Comparison of ENCODE assay signal across 14 mouse cellular contexts in genomic region chr11:79056027-79056426, GRCm38 (mm10).
DNase-seq lines count a peak whose midpoint lies in the region; ATAC-seq and TF ChIP-seq lines count a peak whose summit lies in the region.
"Had no signal": no experiment of that assay in that cellular context is flagged by ENCODE, and none has a peak within 500 bp of the region (broad histone marks: within the 10 kb centered on the region; RNA-seq: fewer than 3 reads in every experiment).

No protein-coding gene starts in this region.

- no peak overlapping the region for H3K9ac ChIP-seq in kidney, embryonic 14.5 days (ENCODE audit: low read depth, low read length)
- no peak overlapping the region for H3K9ac ChIP-seq in heart, postnatal 0 days (replicated peaks; ENCODE audit: low read depth, low read length)
- H3K9ac ChIP-seq in forebrain, embryonic 11.5 days (ENCODE audit: low read length) = no peak overlapping the region
- H3K9ac ChIP-seq: forebrain, embryonic 12.5 days; hindbrain, embryonic 13.5 days; liver, embryonic 14.5 days; midbrain, embryonic 13.5 days had no signal

- no peak for TF ChIP-seq EP300 in heart, postnatal 0 days (IDR thresholded peaks at IDR 0.05; ENCODE audit: low read depth)

- no peak overlapping the region for H3K4me3 ChIP-seq in kidney, embryonic 14.5 days (ENCODE audit: low read length)
- H3K4me3 ChIP-seq in megakaryocyte, embryonic 14.5 days (replicated peaks) = peak overlapping the region; percentile 73
- no peak overlapping the region for H3K4me3 ChIP-seq in heart, postnatal 0 days (ENCODE audit: low read depth, low read length)
- H3K4me3 ChIP-seq in forebrain, embryonic 11.5 days (ENCODE audit: low read depth, low read length) = no peak overlapping the region
- H3K4me3 ChIP-seq: forebrain, embryonic 12.5 days; hindbrain, embryonic 13.5 days; midbrain, embryonic 13.5 days had no signal

- no peak overlapping the region for H3K4me2 ChIP-seq in kidney, embryonic 14.5 days (replicated peaks; ENCODE audit: low read depth, low read length)
- no peak overlapping the region for H3K4me2 ChIP-seq in heart, postnatal 0 days (ENCODE audit: low read depth, low read length)
- no peak overlapping the region for H3K4me2 ChIP-seq in forebrain, embryonic 11.5 days (ENCODE audit: low read depth, low read length, severe bottlenecking)
- H3K4me2 ChIP-seq: forebrain, embryonic 12.5 days; hindbrain, embryonic 13.5 days; midbrain, embryonic 13.5 days had no signal

- no peaks in the 10 kb centered on the region for H3K9me3 ChIP-seq in kidney, embryonic 14.5 days (ENCODE audit: control insufficient read depth, low read length)
- no peaks in the 10 kb centered on the region for H3K9me3 ChIP-seq in megakaryocyte, embryonic 14.5 days
- H3K9me3 ChIP-seq in heart, postnatal 0 days (replicated peaks; ENCODE audit: control insufficient read depth, low read length) = no peaks in the 10 kb centered on the region
- no peaks in the 10 kb centered on the region for H3K9me3 ChIP-seq in forebrain, embryonic 11.5 days (ENCODE audit: control insufficient read depth, low read length)
- H3K9me3 ChIP-seq: forebrain, embryonic 12.5 days; hindbrain, embryonic 13.5 days; midbrain, embryonic 13.5 days had no signal

- H3K27me3 ChIP-seq in kidney, embryonic 14.5 days (ENCODE audit: control insufficient read depth, insufficient read depth, low read length) = no peaks in the 10 kb centered on the region
- H3K27me3 ChIP-seq in megakaryocyte, embryonic 14.5 days (replicated peaks) = no peaks in the 10 kb centered on the region
- no peaks in the 10 kb centered on the region for H3K27me3 ChIP-seq in heart, postnatal 0 days (ENCODE audit: control insufficient read depth, insufficient read depth, low read length)
- no peaks in the 10 kb centered on the region for H3K27me3 ChIP-seq in forebrain, embryonic 11.5 days (ENCODE audit: control insufficient read depth, insufficient read depth, low read length)
- H3K27me3 ChIP-seq: forebrain, embryonic 12.5 days; hindbrain, embryonic 13.5 days; midbrain, embryonic 13.5 days had no signal

- no peaks in the 10 kb centered on the region for H3K36me3 ChIP-seq in kidney, embryonic 14.5 days (ENCODE audit: control insufficient read depth, insufficient read depth, low read length)
- peaks cover 85% of the 10 kb centered on the region for H3K36me3 ChIP-seq in megakaryocyte, embryonic 14.5 days (replicated peaks; ENCODE audit: low read length)
- H3K36me3 ChIP-seq in heart, postnatal 0 days (replicated peaks; ENCODE audit: control insufficient read depth, insufficient read depth, low read length) = no peaks in the 10 kb centered on the region
- no peaks in the 10 kb centered on the region for H3K36me3 ChIP-seq in forebrain, embryonic 11.5 days (ENCODE audit: control insufficient read depth, insufficient read depth, low read length)
- H3K36me3 ChIP-seq: forebrain, embryonic 12.5 days; hindbrain, embryonic 13.5 days; midbrain, embryonic 13.5 days had no signal

- no peak overlapping the region for H3K27ac ChIP-seq in kidney, embryonic 14.5 days (ENCODE audit: low read depth, low read length)
- H3K27ac ChIP-seq in heart, postnatal 0 days (ENCODE audit: low read depth) = peak overlapping the region; percentile 86
- no peak overlapping the region for H3K27ac ChIP-seq in forebrain, embryonic 11.5 days (ENCODE audit: low read depth, low read length)
- H3K27ac ChIP-seq: forebrain, embryonic 12.5 days; hindbrain, embryonic 13.5 days; midbrain, embryonic 13.5 days had no signal

- H3K4me1 ChIP-seq in kidney, embryonic 14.5 days (ENCODE audit: control insufficient read depth, insufficient read depth, low read length) = peaks cover 18% of the 10 kb centered on the region
- peaks cover 100% of the 10 kb centered on the region for H3K4me1 ChIP-seq in megakaryocyte, embryonic 14.5 days
- H3K4me1 ChIP-seq in heart, postnatal 0 days (ENCODE audit: control insufficient read depth, insufficient read depth) = peaks cover 57% of the 10 kb centered on the region
- H3K4me1 ChIP-seq in forebrain, embryonic 11.5 days (replicated peaks; ENCODE audit: control insufficient read depth, insufficient read depth, low read length) = peaks cover 9% of the 10 kb centered on the region; the same call in 1 of the 2 replicates

- TF ChIP-seq CTCF in heart, postnatal 0 days (IDR thresholded peaks at IDR 0.05; ENCODE audit: low read depth) = no peak

- peak; percentile 15 for DNase-seq in kidney, adult 11 months
- peak; percentile 38 for DNase-seq in heart, postnatal 0 days (ENCODE audit: low spot score)
- DNase-seq in forebrain, embryonic 11.5 days (ENCODE audit: low spot score) = no peak
- no peak for DNase-seq in yolk sac, embryonic 10.5 days (ENCODE audit: low spot score)
- DNase-seq: adrenal gland, adult 2 months; cerebellum, adult 9-11 months; gastrocnemius, postnatal 10 days had no signal

- no peak for ATAC-seq in kidney, embryonic 14.5 days (ENCODE audit: low FRiP score, low TSS enrichment)
- ATAC-seq in megakaryocyte, adult 5-6 weeks (ENCODE audit: poor library complexity, severe bottlenecking) = no peak
- 0 out of 2 replicates have a peak, but pooled peaks have one; percentile 28 for ATAC-seq in heart, postnatal 0 days (ENCODE audit: insufficient read depth, low read depth)
- ATAC-seq in forebrain, embryonic 11.5 days (replicated peaks; ENCODE audit: low FRiP score) = no peak

- 79% methylated on average over 2 of the region's 2 CpGs for WGBS in kidney, embryonic 14.5 days
- 49% methylated on average over 2 of the region's 2 CpGs for WGBS in heart, postnatal 0 days
- WGBS in forebrain, embryonic 11.5 days = 70% methylated on average over 2 of the region's 2 CpGs

Comparison
In these comparisons a context has a peak if more than half of its experiments do, and no peak if none do; other contexts are left out.
1. DNase-seq: peak in kidney, adult 11 months (single experiment) and heart, postnatal 0 days (single experiment); none in forebrain, embryonic 11.5 days (single experiment) and yolk sac, embryonic 10.5 days (single experiment).